Mouse (Mus musculus): ENCODE data around the gene Hhip.

DNA sequence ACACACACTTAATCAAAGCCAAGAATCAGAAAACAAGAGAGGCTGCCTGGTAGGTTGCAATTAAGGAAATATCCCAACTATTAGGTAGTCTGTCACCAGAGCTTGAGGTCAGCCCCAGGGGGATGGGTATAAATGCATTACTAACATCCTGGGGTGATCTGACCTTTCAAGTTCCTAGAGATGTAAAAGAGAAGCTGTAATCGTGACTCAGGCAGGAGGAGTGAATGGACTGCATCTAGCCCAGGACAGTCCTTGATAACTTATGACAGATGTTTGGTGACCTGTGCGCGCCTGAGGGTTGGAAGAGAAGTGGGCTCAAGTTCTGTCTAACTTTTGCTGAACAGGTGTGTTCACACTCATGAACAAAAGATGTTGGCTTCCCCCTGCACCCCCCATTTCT, 25.2 kb downstream of the Hhip start:
- TF ChIP-seq E2F4 (IDR thresholded peaks at IDR 0.05; ENCODE audit: borderline replicate concordance, low read depth, low read length): no peak
- no peak for TF ChIP-seq POLR2A (IDR thresholded peaks at IDR 0.05; ENCODE audit: control insufficient read depth in 1 of 2, insufficient read depth in 1 of 2, low read depth in 1 of 2, low read length in 2 of 2, poor library complexity in 1 of 2)
- TF ChIP-seq TCF12 (IDR thresholded peaks at IDR 0.05; ENCODE audit: low read depth, low read length): no peak
- TF ChIP-seq UBTF (IDR thresholded peaks at IDR 0.05; ENCODE audit: borderline replicate concordance, insufficient read depth, low read depth, low read length): no peak
- no peak for TF ChIP-seq CTCF (IDR thresholded peaks at IDR 0.05 in 2 of 3, conservative IDR thresholded peaks at IDR 0.05 in 1 of 3; ENCODE audit: control insufficient read depth in 1 of 3, insufficient read depth in 1 of 3, low read depth in 2 of 3, low read length in 3 of 3, poor library complexity in 1 of 3, severe bottlenecking in 1 of 3)
- no peak for TF ChIP-seq TAL1 (IDR thresholded peaks at IDR 0.05; ENCODE audit: low read length)
- TF ChIP-seq SIN3A (IDR thresholded peaks at IDR 0.05; ENCODE audit: low read length): no peak

Data from MEL (cell line).